Mouse (Mus musculus): Measurements from ENCODE around the gene Aoc1.

DNA sequence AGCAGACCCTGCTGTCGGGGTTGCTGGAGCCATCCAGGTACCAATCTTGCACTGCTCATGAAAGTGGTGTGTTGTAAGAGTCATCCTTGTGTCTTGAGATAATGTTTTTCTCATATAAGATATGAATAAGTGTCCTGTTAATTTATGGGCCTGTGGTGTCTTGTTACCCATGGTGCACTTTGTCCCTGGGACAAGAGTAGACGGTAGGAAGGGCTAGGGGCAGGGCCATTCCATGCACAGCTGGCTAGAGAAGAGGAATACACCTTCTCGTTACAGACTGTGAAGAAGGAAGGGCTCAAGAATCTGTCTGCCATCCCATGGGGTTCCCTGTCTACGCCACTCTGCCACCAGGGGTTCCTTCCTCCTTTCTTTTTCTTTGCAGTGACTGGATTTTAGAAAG is 1.9 kb downstream of the Aoc1 start:
- no peak for TF ChIP-seq CTCF (IDR thresholded peaks at IDR 0.05; ENCODE audit: low read depth)
- TF ChIP-seq EP300 (IDR thresholded peaks at IDR 0.05; ENCODE audit: low read depth) = no peak
